Mouse (Mus musculus): ENCODE measurements around the gene Stk24. TPM values are rescaled to one million over a fixed set of nuclear protein-coding genes. Genes with fewer than 3 reads are reported as not detected.

Gene Stk24
- polyA plus RNA-seq, 1 experiment from 2014 or later: 45.3 TPM

DNA sequence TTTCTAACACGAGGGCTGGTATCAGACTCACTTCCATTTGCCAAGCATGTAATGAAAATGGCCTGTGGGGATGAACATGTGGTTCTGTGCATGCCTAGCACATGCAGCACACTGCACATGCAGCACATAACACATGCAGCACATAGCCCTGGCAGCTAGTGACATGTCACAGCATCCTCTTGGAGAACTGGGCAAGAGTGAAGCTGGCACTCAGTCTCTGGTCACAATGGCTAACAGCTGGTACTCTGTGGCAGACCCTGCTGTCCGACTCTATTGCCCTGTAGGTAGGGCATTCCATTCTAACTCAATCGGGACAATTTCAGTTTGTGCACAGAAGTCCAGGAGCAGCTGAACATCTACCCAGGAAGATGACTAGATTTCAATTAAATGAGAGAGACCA lies 36.9 kb downstream of the Stk24 start:
- WGBS: 96% methylated on average over 3 of the region's 3 CpGs
- H3K4me1 ChIP-seq (ENCODE audit: control insufficient read depth, insufficient read depth, low read length): peaks cover 3% of the 10 kb centered on the region; the same call in 1 of the 2 replicates
- H3K9ac ChIP-seq (ENCODE audit: low read length): no peak overlapping the region
- ATAC-seq (ENCODE audit: insufficient number of reproducible peaks, low FRiP score, low TSS enrichment, low read depth) (no peak), DNase-seq (ENCODE audit: low spot score) (no peak)
- no peaks in the 10 kb centered on the region for H3K36me3 ChIP-seq (ENCODE audit: control insufficient read depth, insufficient read depth, low read length)
- no peaks in the 10 kb centered on the region for H3K27me3 ChIP-seq (ENCODE audit: control insufficient read depth, insufficient read depth, low read length)
- no peak overlapping the region for H3K27ac ChIP-seq (replicated peaks; ENCODE audit: low read depth, low read length)
- H3K9me3 ChIP-seq (ENCODE audit: control insufficient read depth, low read length): no peaks in the 10 kb centered on the region
- H3K4me2 ChIP-seq (ENCODE audit: low read depth, severe bottlenecking): no peak overlapping the region
- no peak overlapping the region for H3K4me3 ChIP-seq (ENCODE audit: low read depth, low read length)

DNA sequence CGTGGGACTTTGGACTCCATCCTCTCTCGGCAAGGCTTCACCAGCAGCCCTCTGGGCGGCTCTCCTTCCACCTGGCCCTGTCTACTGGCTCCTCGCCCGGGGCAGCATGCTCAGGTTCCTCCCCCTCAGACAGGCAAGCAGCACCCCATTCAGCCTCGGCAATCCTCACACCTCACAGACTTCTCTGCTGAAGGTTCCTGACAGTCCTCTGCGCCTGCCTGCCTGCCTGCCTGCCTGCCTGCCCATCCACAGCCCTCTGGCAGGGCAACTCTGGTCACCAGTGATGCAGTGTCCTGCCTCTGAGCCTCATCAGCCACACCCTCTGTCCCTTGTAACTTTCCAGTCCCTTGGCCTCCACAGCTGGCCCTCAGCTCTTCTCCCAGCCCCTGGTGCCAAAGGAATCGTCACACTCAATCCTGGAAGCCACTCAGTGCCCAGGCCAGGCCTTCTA lies 39.8 kb downstream of the Stk24 start:
- DNase-seq (ENCODE audit: low spot score) (no peak), ATAC-seq (ENCODE audit: insufficient number of reproducible peaks, low FRiP score, low TSS enrichment, low read depth) (no peak; the same call in 1 of the 2 replicates)
- Histone ChIP-seq H3K36me3 (ENCODE audit: control insufficient read depth, insufficient read depth, low read length) (peaks cover 8% of the 10 kb centered on the region), H3K4me2 (ENCODE audit: low read depth, severe bottlenecking) (no peak overlapping the region), H3K4me3 (ENCODE audit: low read depth, low read length) (no peak overlapping the region), H3K9ac (ENCODE audit: low read length) (no peak overlapping the region), H3K4me1 (ENCODE audit: control insufficient read depth, insufficient read depth, low read length) (peaks cover 3% of the 10 kb centered on the region; the same call in 1 of the 2 replicates), H3K27me3 (ENCODE audit: control insufficient read depth, insufficient read depth, low read length) (no peaks in the 10 kb centered on the region), H3K9me3 (ENCODE audit: control insufficient read depth, low read length) (no peaks in the 10 kb centered on the region), H3K27ac (replicated peaks; ENCODE audit: low read depth, low read length) (no peak overlapping the region)
- 69% methylated on average over 8 of the region's 8 CpGs for WGBS

DNA sequence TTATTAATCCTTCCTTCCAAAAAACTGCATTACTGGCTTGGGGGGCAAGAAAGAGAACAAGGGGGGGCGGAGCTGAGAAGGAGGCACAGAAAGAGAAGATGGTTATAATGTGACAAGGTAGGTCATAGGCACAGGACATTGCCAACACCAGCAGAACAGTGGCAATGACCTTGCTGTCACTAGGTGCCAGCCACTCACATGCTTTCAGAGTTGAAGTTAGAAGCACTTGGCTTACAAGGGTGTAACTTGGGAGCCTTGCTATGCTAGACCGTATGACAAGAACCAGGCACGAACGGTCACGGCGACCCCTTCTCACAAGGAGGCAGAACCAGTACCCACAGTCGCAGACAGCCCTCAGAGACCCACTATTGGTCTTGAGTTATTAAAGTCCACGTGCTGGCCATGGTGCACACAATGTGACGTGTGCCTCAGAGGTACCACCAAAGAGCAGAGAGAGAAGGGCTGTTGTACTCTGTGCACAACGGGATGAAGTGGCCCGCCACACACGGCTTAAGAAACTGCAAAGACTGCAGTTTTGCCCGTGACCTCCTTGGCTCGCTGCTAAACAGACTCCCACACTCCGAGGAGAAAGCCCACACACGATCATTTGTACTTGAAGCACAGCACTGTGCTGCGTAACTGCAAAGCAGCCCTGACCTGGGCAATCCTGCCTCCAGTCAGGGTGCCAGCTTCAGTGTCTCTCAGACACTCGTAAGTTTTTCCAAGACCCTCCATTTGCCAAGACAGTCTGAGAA lies 40.8 kb downstream of the Stk24 start:
- no peak overlapping the region for H3K4me3 ChIP-seq (ENCODE audit: low read depth, low read length)
- H3K36me3 ChIP-seq (ENCODE audit: control insufficient read depth, insufficient read depth, low read length): peaks cover 8% of the 10 kb centered on the region
- no peak for DNase-seq (ENCODE audit: low spot score)
- no peak for ATAC-seq (ENCODE audit: insufficient number of reproducible peaks, low FRiP score, low TSS enrichment, low read depth)
- no peaks in the 10 kb centered on the region for H3K27me3 ChIP-seq (ENCODE audit: control insufficient read depth, insufficient read depth, low read length)
- H3K9me3 ChIP-seq (ENCODE audit: control insufficient read depth, low read length): no peaks in the 10 kb centered on the region
- no peak overlapping the region for H3K9ac ChIP-seq (ENCODE audit: low read length)
- no peaks in the 10 kb centered on the region for H3K4me1 ChIP-seq (ENCODE audit: control insufficient read depth, insufficient read depth, low read length)
- no peak overlapping the region for H3K4me2 ChIP-seq (ENCODE audit: low read depth, severe bottlenecking)
- H3K27ac ChIP-seq (replicated peaks; ENCODE audit: low read depth, low read length): no peak overlapping the region
- 88% methylated on average over 18 of the region's 18 CpGs for WGBS

DNA sequence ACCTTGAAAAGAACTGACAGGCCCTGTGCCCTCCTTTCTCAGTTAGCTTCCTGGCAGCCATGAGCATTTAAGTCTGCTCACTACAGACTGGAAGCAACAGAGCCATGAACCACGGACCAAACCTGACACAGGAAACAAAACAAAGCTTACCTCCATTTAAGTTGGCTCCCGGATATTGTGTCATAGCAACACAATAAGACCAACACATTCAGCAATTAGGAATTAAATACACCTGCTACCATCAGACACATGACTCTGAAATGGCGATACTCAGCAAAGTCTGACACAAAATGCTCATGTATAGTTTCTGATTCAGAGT lies 49.8 kb downstream of the Stk24 start:
- DNase-seq (ENCODE audit: low spot score) (no peak), ATAC-seq (ENCODE audit: insufficient number of reproducible peaks, low FRiP score, low TSS enrichment, low read depth) (no peak)
- H3K4me3 ChIP-seq (ENCODE audit: low read depth, low read length): no peak overlapping the region
- H3K9me3 ChIP-seq (ENCODE audit: control insufficient read depth, low read length): no peaks in the 10 kb centered on the region
- no peak overlapping the region for H3K27ac ChIP-seq (replicated peaks; ENCODE audit: low read depth, low read length)
- H3K27me3 ChIP-seq (ENCODE audit: control insufficient read depth, insufficient read depth, low read length): no peaks in the 10 kb centered on the region
- H3K4me1 ChIP-seq (ENCODE audit: control insufficient read depth, insufficient read depth, low read length): no peaks in the 10 kb centered on the region; the same call in 1 of the 2 replicates
- H3K4me2 ChIP-seq (ENCODE audit: low read depth, severe bottlenecking): no peak overlapping the region
- peaks cover 2% of the 10 kb centered on the region; the same call in 1 of the 2 replicates for H3K36me3 ChIP-seq (ENCODE audit: control insufficient read depth, insufficient read depth, low read length)
- no peak overlapping the region for H3K9ac ChIP-seq (ENCODE audit: low read length)
- 78% methylated on average over 3 of the region's 3 CpGs for WGBS

DNA sequence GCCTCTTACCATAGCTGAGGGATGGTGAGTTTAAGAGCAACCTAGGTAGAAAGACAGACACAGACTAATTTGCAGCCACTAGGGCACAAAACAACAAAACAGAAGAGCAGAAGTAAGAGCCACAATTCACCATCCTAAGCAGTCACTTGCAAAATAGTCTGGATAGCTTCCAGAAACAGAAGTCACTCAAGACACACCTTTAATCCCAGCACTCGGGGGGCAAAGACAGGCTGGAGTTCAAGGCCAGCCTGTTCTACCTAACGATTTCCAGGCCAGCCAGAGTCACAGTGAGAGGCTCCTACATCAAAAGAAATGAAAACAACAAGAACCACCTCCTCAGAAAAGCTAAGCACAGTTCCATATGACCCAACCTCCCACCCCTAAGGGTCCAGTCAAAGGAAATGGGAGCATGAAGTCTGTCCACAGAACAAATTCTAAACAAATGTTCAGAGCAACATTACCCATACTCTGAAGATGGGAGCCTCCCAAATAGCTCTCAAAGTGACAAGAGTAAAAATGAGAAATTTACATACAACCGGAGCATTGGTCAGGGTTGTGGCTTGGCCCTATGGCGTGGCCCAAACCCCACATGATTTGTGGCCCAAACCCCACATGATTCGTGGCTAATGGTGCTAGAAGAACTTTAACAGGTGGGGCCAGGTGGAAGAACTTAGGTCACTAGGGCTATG lies 50.3 kb downstream of the Stk24 start:
- no peaks in the 10 kb centered on the region for H3K9me3 ChIP-seq (ENCODE audit: control insufficient read depth, low read length)
- H3K27me3 ChIP-seq (ENCODE audit: control insufficient read depth, insufficient read depth, low read length): no peaks in the 10 kb centered on the region
- H3K27ac ChIP-seq (replicated peaks; ENCODE audit: low read depth, low read length): no peak overlapping the region
- H3K4me1 ChIP-seq (ENCODE audit: control insufficient read depth, insufficient read depth, low read length): no peaks in the 10 kb centered on the region; the same call in 1 of the 2 replicates
- 64% methylated on average over 5 of the region's 5 CpGs for WGBS
- ATAC-seq (ENCODE audit: insufficient number of reproducible peaks, low FRiP score, low TSS enrichment, low read depth): no peak
- H3K9ac ChIP-seq (ENCODE audit: low read length): no peak overlapping the region
- DNase-seq (ENCODE audit: low spot score): no peak
- no peak overlapping the region for H3K4me2 ChIP-seq (ENCODE audit: low read depth, severe bottlenecking)
- peaks cover 2% of the 10 kb centered on the region; the same call in 1 of the 2 replicates for H3K36me3 ChIP-seq (ENCODE audit: control insufficient read depth, insufficient read depth, low read length)
- no peak overlapping the region for H3K4me3 ChIP-seq (ENCODE audit: low read depth, low read length)

DNA sequence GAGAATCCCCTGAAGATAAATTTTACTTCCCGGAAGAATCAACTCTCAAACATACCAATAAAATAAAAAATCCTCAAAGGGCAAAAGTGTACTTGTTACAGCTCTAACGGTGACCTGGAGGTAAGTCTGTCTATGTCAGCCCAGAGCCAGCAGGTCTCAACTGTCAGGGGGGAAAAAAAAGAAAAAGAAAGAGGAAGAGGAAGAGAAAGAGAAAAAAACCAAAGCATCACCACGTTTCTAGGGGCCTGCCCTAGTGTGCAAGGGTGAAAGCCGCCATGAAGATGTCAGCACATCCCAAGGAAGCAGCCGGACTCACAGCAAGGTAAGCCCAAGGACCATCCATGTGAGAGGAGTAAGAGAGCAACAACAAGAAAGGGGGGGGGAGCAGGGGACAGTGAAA lies 50.9 kb downstream of the Stk24 start:
- Histone ChIP-seq H3K4me1 (ENCODE audit: control insufficient read depth, insufficient read depth, low read length) (no peaks in the 10 kb centered on the region; the same call in 1 of the 2 replicates), H3K27ac (replicated peaks; ENCODE audit: low read depth, low read length) (no peak overlapping the region), H3K4me2 (ENCODE audit: low read depth, severe bottlenecking) (no peak overlapping the region), H3K4me3 (ENCODE audit: low read depth, low read length) (no peak overlapping the region), H3K9ac (ENCODE audit: low read length) (no peak overlapping the region), H3K36me3 (ENCODE audit: control insufficient read depth, insufficient read depth, low read length) (peaks cover 2% of the 10 kb centered on the region; the same call in 1 of the 2 replicates), H3K27me3 (ENCODE audit: control insufficient read depth, insufficient read depth, low read length) (no peaks in the 10 kb centered on the region), H3K9me3 (ENCODE audit: control insufficient read depth, low read length) (no peaks in the 10 kb centered on the region)
- WGBS: 87% methylated on average over 5 of the region's 5 CpGs
- no peak for DNase-seq (ENCODE audit: low spot score)
- ATAC-seq (ENCODE audit: insufficient number of reproducible peaks, low FRiP score, low TSS enrichment, low read depth): no peak

DNA sequence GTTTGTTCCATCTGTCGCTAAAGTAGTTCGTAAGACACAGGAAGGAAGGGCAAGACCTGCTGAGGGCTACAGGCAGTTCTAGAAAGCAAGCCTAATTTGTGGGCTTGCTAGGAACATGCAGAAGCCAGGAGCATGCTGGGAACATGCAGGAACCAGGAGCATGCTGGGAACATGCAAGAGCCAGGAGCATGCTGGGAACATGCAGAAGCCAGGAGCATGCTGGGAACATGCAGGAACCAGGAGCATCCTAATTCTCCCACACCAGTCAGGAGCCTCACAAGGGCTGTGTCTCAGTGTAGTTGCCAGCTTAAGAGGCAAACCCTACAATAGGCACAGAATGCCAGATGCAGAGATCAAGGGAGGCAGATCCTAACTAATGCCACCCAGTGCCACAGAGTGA lies 53.4 kb downstream of the Stk24 start:
- Histone ChIP-seq H3K4me1 (ENCODE audit: control insufficient read depth, insufficient read depth, low read length) (no peaks in the 10 kb centered on the region; the same call in 1 of the 2 replicates), H3K36me3 (ENCODE audit: control insufficient read depth, insufficient read depth, low read length) (no peaks in the 10 kb centered on the region), H3K9ac (ENCODE audit: low read length) (no peak overlapping the region), H3K4me2 (ENCODE audit: low read depth, severe bottlenecking) (no peak overlapping the region), H3K27me3 (ENCODE audit: control insufficient read depth, insufficient read depth, low read length) (no peaks in the 10 kb centered on the region), H3K4me3 (ENCODE audit: low read depth, low read length) (no peak overlapping the region), H3K9me3 (ENCODE audit: control insufficient read depth, low read length) (no peaks in the 10 kb centered on the region), H3K27ac (replicated peaks; ENCODE audit: low read depth, low read length) (no peak overlapping the region)
- ATAC-seq (ENCODE audit: insufficient number of reproducible peaks, low FRiP score, low TSS enrichment, low read depth) (no peak), DNase-seq (ENCODE audit: low spot score) (no peak)
- 96% methylated on average over 2 of the region's 2 CpGs for WGBS

DNA sequence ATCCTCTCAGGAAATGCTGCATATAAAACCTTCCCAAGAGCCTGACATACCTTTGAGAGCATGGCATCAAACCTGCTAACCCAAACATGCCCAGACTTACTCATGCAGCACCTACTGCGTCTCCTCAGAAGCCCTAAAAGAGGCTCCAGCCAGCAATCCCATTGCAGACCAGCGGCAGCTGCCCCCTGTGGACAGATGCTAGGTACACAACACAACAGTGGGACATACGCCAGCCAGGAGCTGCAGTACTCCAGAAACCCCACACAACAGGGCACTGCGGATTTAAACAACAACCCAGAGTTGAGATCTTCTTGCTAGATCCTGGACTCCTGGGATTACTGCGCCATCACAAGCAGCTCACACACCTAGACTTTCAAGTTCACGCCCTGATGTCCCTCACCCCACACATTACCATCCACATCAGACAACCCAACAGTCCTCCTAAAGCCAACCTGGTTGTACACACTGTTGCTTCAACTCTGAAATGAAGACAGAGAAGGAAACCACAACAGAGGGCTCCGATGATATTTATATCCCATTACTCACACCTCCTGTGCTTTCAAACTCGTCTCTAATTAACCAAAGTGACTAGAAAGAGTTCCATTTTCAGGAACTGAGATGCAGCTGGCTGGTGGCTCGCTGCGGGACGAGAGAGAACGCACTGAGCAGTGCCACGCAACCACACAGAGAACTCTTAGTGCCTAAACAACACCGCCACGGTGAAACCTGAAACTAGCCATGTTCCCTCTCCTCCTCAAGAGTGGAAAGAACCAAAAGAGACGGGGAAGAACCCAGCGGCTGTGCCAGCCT lies 55.1 kb downstream of the Stk24 start:
- Histone ChIP-seq H3K4me1 (ENCODE audit: control insufficient read depth, insufficient read depth, low read length) (no peaks in the 10 kb centered on the region; the same call in 1 of the 2 replicates), H3K4me2 (ENCODE audit: low read depth, severe bottlenecking) (no peak overlapping the region), H3K36me3 (ENCODE audit: control insufficient read depth, insufficient read depth, low read length) (no peaks in the 10 kb centered on the region), H3K9me3 (ENCODE audit: control insufficient read depth, low read length) (no peaks in the 10 kb centered on the region), H3K9ac (ENCODE audit: low read length) (no peak overlapping the region), H3K27ac (replicated peaks; ENCODE audit: low read depth, low read length) (no peak overlapping the region), H3K27me3 (ENCODE audit: control insufficient read depth, insufficient read depth, low read length) (no peaks in the 10 kb centered on the region), H3K4me3 (ENCODE audit: low read depth, low read length) (no peak overlapping the region)
- DNase-seq (ENCODE audit: low spot score) (no peak), ATAC-seq (ENCODE audit: insufficient number of reproducible peaks, low FRiP score, low TSS enrichment, low read depth) (no peak)
- WGBS: 89% methylated on average over 17 of the region's 17 CpGs
